Mouse (Mus musculus) megakaryocyte, adult 5-6 weeks (primary cell): ENCODE data around the gene Kank1. TPM values are rescaled to one million over a fixed set of nuclear protein-coding genes. Genes with fewer than 3 reads are reported as not detected.

Source experiments
- ATAC-seq: 2 replicates; pipeline ENCODE4 v1.8.0; 2016; ENCODE audit warnings: mild to moderate bottlenecking, inconsistent platforms; ENCODE audit not compliant: poor library complexity, severe bottlenecking
- total RNA-seq, 2 experiments: library from RNA; stranded (forward) in 1 of 2; stranded (reverse) in 1 of 2; fragments of 153-499, 151-499 nt in 1 of 2; fragments of 221-1000, 200-1000 nt in 1 of 2; gene quantifications; 2 replicates each; pipeline versions ENCODE4 v1.2.3 to v1.2.4; 2015 to 2017

The Kank1 gene
- total RNA-seq, 2 experiments from 2014 or later: not detected

GRCm38 (mm10) chr19:25400212-25400913, 163.6 kb downstream of the Kank1 start:
- no peak for ATAC-seq

GRCm38 (mm10) chr19:25401521-25401920, 164.7 kb downstream of the Kank1 start:
- ATAC-seq: no peak

GRCm38 (mm10) chr19:25404163-25404562, 167.4 kb downstream of the Kank1 start:
- no peak for ATAC-seq

DNA sequence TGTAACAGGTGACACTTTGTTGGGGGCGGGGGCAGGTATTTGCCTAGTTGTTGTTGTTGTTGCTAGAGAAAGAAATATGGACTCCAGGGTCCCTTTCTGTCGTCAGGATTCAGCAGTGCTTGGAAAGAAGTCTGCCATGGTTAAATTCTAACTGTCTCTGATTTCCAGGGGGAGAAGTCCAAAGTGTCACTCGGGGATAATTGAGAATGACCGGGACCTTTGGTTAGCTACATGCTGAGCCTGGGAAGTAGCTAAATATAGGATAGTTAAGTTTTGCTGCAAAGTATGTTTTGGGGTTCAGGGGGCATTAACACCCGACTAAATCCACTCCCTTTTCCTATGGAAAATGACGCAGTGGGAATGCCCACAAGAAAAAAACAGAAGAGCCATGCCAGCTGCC, 169.2 kb downstream of the Kank1 start:
- ATAC-seq: no peak

DNA sequence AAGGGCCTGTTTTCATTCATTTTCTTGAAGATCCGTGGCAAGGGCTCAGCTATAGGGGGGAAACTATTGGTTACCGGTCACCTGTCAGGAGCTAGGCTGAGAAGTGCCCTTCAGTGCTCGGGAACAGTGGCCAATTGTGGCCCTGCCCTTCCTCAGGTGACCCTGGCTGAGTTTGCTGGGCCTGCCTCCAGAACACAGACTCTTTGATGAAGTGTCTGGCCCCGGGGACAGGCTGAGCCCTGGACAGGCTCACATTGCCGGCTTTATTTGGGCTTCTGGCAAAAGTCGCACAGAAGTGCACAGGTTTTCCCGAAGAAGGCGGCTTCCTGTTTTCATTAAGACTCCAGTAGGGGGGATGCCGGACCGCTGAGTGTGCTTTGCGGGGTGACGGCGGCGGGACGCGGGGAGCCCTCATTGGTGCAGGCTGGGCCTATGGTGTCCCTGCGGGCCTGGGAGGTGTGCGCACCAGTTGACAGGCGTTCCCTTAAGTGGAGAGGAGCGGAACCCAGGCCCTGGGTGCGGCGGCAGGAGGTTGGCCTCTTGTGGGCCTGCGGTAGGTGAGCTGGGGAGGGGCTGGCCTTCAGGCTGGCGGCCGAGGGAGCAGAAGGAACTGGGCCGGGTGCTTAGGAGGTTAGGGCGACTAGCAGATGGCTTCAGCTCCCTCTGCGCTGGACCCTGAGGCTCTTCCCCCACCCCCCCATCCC, 169.9 kb downstream of the Kank1 start:
- no peak for ATAC-seq

DNA sequence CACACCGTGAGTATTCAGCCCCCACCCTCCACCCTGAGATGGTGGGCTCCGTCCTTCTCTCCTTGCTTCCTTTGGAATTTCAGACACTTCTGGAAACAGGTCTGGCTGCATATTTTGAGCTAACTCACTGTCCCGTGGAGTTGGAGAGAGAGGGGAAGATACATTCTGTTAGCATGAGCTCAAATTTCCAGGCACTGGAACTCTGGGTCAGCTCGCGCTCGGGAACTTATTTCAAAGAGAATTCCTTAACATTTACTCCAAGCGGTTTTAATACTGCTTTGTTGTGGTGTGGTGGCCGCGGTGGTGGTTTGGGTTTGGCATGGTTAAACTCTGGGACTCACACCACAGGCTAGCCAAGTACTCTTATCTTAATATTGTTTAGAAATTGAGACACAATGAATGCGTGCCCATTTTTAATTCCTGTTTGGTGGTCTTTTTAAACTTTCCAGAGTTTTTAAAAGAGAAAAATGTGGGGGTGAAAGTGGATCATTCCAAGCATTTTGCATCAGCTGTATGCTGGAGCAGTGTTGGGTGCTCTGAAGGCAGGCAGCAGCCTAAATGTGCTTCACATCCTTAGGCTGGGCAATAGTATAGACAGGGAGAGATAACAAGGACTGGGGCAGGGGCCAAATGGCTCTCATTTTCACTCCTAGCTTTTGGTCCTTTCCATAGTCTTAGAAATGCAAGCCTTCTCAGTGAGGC, 170.6 kb downstream of the Kank1 start:
- ATAC-seq: no peak

DNA sequence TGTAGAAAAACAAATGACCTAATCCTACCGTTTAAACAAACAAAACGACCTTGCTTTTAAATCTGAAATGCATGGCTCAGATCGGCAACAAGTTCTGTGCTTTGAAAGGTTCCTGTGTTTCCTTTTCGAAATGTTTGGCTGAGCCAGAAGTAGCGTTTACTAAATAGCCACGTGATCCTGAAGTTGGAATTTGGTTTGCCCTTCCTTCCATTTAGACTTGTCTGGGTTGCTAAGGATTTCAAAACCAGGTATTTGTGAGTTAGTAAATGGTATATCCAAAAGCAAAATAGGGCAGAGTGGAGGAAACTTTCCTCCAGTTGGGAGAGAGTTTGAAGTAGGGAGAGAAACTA, 171.1 kb downstream of the Kank1 start:
- ATAC-seq: no peak

DNA sequence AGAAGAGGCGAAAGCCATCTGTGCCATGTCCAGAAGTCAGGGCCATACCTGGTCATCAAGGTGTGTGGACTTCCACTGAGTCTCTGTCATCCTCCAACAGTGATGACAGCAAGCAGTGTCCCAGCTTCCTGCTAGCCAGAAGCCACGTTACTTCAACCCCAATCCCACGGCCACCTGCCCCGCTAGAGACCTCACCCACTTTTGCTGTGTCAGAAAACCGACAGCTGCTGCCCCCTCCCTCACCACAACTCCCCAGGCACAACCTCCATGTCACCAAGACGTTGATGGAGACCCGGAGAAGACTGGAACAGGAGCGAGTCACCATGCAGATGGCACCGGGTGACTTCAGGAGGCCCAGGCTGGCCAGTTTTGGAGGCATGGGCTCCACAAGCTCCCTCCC, 172.5 kb downstream of the Kank1 start:
- no peak for ATAC-seq

DNA sequence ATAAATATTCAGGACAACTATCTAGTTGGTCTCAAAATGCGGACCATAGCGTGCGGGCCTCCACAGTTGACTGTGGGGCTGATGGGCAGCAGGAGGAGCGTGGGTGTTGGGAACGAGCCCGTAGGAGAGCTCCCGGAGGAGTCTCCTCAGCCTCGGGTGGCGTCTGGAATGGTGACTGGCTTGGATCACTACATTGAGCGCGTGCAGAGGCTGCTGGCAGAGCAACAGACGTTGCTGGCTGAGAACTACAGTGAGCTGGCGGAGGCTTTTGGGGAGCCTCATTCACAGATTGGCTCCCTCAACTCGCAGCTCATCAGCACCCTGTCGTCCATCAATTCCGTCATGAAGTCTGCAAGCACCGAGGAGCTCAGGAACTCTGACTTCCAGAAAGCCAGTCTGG, 174.6 kb downstream of the Kank1 start:
- ATAC-seq: no peak

DNA sequence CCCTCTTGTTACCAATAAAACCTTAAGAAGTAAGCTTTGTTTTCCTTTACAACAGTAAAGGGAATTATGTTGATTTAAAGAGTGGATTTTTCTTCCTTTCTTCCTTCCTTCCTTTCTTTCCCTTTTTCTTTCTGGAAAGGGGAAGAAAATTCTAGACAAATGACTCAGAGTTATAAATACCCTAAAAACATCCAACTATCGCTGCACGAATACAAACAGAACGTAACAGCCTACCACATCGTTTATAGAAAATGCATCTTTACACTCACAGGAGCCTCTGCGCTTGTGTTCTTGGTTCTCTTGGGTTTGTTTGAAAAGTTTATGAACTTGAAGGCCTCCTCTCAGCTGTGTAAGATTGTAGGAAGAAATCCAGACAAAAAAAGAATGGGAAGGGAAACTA, 178.7 kb downstream of the Kank1 start:
- ATAC-seq: no peak

- no peak for ATAC-seq
Observed at GRCm38 (mm10) chr19:25417671-25418070, 180.9 kb downstream of the Kank1 start.

GRCm38 (mm10) chr19:25419983-25420382, 183.2 kb downstream of the Kank1 start:
- no peak for ATAC-seq

DNA sequence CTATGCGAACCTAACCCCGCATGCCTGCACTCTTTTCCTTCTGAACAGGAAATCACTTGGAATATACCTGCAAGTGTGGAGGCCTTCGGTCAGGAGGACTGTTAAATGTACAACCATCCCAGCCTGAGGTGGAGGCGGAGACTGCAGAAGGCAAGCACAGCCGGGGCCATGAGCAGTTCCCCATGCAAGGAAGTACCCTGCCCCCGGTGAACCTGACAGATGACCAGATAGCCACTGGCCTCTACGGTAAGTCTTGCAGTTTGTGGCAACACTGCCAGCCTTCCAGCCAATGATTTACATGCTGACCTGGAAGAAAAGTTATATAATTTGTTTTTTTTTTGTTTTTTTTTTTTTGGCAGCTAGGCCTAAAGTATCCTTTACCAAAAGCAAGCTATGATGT, 185.3 kb downstream of the Kank1 start:
- no peak for ATAC-seq

DNA sequence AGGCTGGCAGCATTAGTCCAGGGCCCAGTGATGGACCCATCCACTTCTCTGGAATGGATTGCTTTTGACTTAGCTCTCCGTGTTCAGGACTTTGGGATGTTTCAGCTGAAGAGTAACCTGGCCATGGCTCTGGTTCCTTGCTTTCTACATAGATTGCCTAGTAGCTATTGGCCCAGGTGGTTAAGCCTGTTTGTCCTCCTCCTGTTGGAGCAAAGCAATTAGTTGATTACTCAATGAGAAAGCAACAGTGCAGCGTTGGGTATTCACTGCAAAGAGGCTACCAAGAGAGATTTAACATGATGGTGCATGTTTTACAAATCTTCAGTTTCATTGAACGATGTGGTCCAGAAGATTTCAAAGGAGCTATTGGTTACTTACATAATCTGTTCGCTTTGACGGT, 186.6 kb downstream of the Kank1 start:
- no peak for ATAC-seq

DNA sequence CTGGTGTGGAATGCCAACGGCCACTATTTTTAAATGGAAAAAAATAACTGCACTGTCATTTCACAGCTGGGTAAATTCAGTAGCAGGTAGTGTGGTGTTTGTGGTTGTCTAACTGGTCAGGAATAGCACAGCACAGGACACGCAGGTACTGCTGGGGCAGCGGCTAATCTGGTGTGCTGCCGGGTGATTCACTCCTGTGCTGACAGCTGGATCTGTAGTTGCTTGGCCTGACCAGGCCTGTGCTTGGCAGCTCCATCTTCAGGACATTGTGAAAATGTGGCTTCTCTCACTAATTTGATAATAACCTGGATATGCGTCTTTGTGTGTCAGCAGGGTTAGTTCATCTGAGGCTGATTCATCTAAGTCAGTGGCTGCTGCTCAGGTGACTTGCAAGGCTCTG, 189.7 kb downstream of the Kank1 start:
- no peak for ATAC-seq

- no peak for ATAC-seq
Observed at GRCm38 (mm10) chr19:25427886-25428285, 191.1 kb downstream of the Kank1 start.

DNA sequence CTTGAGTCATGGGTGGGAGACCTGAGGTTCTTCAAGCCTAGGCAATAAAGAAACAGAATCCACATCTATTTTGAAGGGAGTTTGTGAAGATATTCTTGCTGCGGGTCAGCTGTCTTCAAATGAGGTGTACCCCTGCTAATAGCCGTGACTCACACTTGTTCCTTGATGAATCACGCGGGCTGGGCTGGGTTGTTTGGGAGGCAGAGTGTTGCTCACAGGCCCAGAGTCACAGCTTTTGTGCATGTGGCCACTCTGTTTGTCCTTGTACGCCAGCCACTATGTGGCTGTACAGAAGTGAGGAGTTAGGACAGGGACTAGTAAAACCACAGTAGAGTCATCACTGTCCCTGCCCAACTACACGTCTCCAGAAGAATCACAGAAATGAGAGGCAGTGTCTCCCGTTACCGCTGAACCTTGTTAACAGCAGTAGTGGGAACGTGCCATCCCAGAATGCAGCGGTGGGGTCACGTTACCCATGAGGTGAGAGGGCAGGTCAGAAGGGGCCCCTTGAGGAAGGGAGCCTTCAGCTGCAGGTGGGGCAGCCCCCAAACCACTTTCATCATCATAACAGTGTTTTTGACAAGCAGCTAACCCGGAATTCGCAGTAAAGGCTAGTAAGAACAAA, 191.7 kb downstream of the Kank1 start:
- no peak for ATAC-seq

DNA sequence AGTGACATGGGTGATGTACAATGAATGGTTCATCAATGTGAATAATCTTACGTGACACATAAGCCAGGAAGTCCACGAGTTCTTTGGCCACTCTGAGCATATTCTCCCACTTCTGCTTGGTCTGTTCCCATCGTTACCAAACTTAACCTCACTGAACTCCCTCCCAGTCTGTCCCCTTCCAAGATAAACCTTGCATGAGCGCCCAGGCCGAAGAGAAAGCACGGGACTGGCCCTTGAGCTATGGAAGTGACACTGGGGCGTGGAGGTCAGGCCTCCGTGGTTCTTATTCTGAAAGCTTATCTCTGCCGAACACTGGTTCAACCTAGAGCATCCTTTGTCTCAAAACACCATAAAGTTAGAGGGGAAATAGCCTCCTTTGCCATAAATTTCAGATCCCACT, 194.7 kb downstream of the Kank1 start:
- no peak for ATAC-seq

DNA sequence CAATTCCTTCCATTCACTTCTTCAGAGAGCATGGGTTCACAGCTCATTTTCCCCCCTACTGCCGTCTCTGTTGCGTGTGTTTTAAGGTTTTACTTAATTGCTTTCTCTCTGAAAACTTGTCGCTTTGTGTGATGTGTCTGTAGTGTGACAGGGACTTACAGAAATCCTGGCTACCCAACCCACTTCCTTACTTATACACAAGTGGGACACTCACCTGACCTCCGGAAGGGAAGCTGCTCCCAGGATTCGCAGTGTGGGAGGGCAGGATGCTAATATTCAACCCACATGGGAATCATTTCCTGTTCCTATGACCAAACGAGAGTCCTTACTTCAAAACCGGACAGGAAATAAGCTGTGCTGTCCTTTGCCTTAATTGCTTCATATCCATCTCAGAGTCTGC, 195.1 kb downstream of the Kank1 start:
- no peak for ATAC-seq

GRCm38 (mm10) chr19:25433169-25433690, 196.5 kb downstream of the Kank1 start:
- no peak for ATAC-seq

GRCm38 (mm10) chr19:25434345-25434744, 197.6 kb downstream of the Kank1 start:
- no peak for ATAC-seq
